Mouse (Mus musculus): ENCODE results near the gene Ccdc33.

GRCm38 (mm10) chr9:58014393-58015160, 104.0 kb downstream of the Ccdc33 start:
- no peak for TF ChIP-seq EP300 (IDR thresholded peaks at IDR 0.05; ENCODE audit: low read depth)
- TF ChIP-seq CTCF (IDR thresholded peaks at IDR 0.05; ENCODE audit: low read depth): no peak

All from liver, embryonic 14.5 days (tissue).